Mouse (Mus musculus) hindbrain, embryonic 10.5 days (tissue): Measurements from ENCODE around the gene Sdk1. TPM values are rescaled to one million over a fixed set of nuclear protein-coding genes. Genes with fewer than 3 reads are reported as not detected.

Experiments used
- DNase-seq: peaks from one replicate; pipeline ENCODE4 v3.0.0-alpha.2; 2017; ENCODE audit warnings: low spot score
- H3K27ac ChIP-seq: fragments of 300-500 bp; sonication (generic); 2 replicates; pipeline ENCODE4 v1.5.1; 2016; ENCODE audit warnings: mild to moderate bottlenecking, moderate library complexity
- H3K27me3 ChIP-seq: fragments of 300-500 bp; sonication (generic); 2 replicates; pipeline ENCODE4 v1.6.1; 2016; ENCODE audit warnings: mild to moderate bottlenecking; ENCODE audit not compliant: poor library complexity, insufficient read depth, severe bottlenecking
- H3K36me3 ChIP-seq: fragments of 300-500 bp; sonication (generic); 2 replicates; pipeline ENCODE4 v1.6.1; 2016; ENCODE audit warnings: mild to moderate bottlenecking, moderate library complexity
- H3K4me1 ChIP-seq: fragments of 300-500 bp; sonication (generic); replicated peaks from 2 replicates; pipeline ENCODE4 v1.6.1; 2016; ENCODE audit warnings: mild to moderate bottlenecking
- H3K4me3 ChIP-seq: fragments of 300-500 bp; sonication (generic); 2 replicates; pipeline ENCODE4 v1.5.1; 2016; ENCODE audit warnings: mild to moderate bottlenecking, moderate library complexity
- H3K9me3 ChIP-seq: fragments of 300-500 bp; sonication (generic); 2 replicates; pipeline ENCODE4 v1.6.1; 2016; ENCODE audit warnings: mild to moderate bottlenecking, moderate library complexity
- WGBS: fragments of 180-500 bp; shearing (Covaris S2); methylation state at CpG from one replicate; pipeline ENCODE4 v1.1.7; 2016; 5-methylcytosine and 5-hydroxymethylcytosine counted together
- polyA plus RNA-seq: library from polyadenylated mRNA; unstranded; fragments of >200 nt; fragmentation: Nextera tagmentation; extraction: Ambion mirVana; gene quantifications from 2 replicates; pipeline ENCODE4 v1.2.1, GENCODE M21; 2016

Sdk1 gene
- polyA plus RNA-seq, 1 experiment from 2014 or later: 0.99 TPM

GRCm38 (mm10) chr5:141852175-141852574 is 610.9 kb downstream of the Sdk1 start:
- H3K9me3 ChIP-seq: no peaks in the 10 kb centered on the region
- DNase-seq: peak; percentile 20
- 58% methylated on average over 8 of the region's 8 CpGs for WGBS

GRCm38 (mm10) chr5:141856447-141856846 is 615.2 kb downstream of the Sdk1 start:
- H3K27me3 ChIP-seq: no peaks in the 10 kb centered on the region
- H3K9me3 ChIP-seq: no peaks in the 10 kb centered on the region
- H3K36me3 ChIP-seq: no peaks in the 10 kb centered on the region
- H3K4me1 ChIP-seq: peaks cover 8% of the 10 kb centered on the region
- DNase-seq: no peak
- H3K27ac ChIP-seq: no peak overlapping the region
- no peak overlapping the region for H3K4me3 ChIP-seq
- 80% methylated on average over 2 of the region's 2 CpGs for WGBS

More at GRCm38 (mm10) chr5:141852175-141852574, 610.9 kb downstream of the Sdk1 start:
- Histone ChIP-seq H3K4me3 (no peak overlapping the region), H3K4me1 (peaks cover 8% of the 10 kb centered on the region), H3K36me3 (no peaks in the 10 kb centered on the region), H3K27ac (no peak overlapping the region), H3K27me3 (no peaks in the 10 kb centered on the region)

GRCm38 (mm10) chr5:141857781-141858180 is 616.5 kb downstream of the Sdk1 start:
- WGBS: 85% methylated on average over 1 of the region's 1 CpGs
- Histone ChIP-seq H3K27ac (no peak overlapping the region), H3K4me1 (no peaks in the 10 kb centered on the region), H3K36me3 (no peaks in the 10 kb centered on the region), H3K27me3 (no peaks in the 10 kb centered on the region), H3K9me3 (no peaks in the 10 kb centered on the region), H3K4me3 (no peak overlapping the region)
- no peak for DNase-seq

GRCm38 (mm10) chr5:141858406-141859160 is 617.3 kb downstream of the Sdk1 start:
- Histone ChIP-seq H3K36me3 (no peaks in the 10 kb centered on the region), H3K4me1 (no peaks in the 10 kb centered on the region), H3K9me3 (no peaks in the 10 kb centered on the region), H3K27me3 (no peaks in the 10 kb centered on the region), H3K4me3 (no peak overlapping the region), H3K27ac (no peak overlapping the region)
- no peak for DNase-seq
- 34% methylated on average over 8 of the region's 8 CpGs for WGBS

GRCm38 (mm10) chr5:141866042-141866441 is 624.8 kb downstream of the Sdk1 start:
- peaks cover 11% of the 10 kb centered on the region for H3K4me1 ChIP-seq
- H3K27me3 ChIP-seq: no peaks in the 10 kb centered on the region
- no peaks in the 10 kb centered on the region for H3K36me3 ChIP-seq
- no peaks in the 10 kb centered on the region for H3K9me3 ChIP-seq
- H3K4me3 ChIP-seq: no peak overlapping the region
- no peak for DNase-seq
- H3K27ac ChIP-seq: no peak overlapping the region
- 81% methylated on average over 3 of the region's 3 CpGs for WGBS

- Histone ChIP-seq H3K27me3 (no peaks in the 10 kb centered on the region), H3K9me3 (no peaks in the 10 kb centered on the region), H3K4me1 (no peaks in the 10 kb centered on the region), H3K36me3 (no peaks in the 10 kb centered on the region), H3K4me3 (no peak overlapping the region), H3K27ac (no peak overlapping the region)
- DNase-seq: no peak
- 94% methylated on average over 11 of the region's 11 CpGs for WGBS
These were observed 632.5 kb downstream of the Sdk1 start for GRCm38 (mm10) chr5:141873751-141874150.

GRCm38 (mm10) chr5:141880661-141881060 is 639.4 kb downstream of the Sdk1 start:
- no peaks in the 10 kb centered on the region for H3K27me3 ChIP-seq
- H3K36me3 ChIP-seq: no peaks in the 10 kb centered on the region
- H3K4me3 ChIP-seq: no peak overlapping the region
- no peak overlapping the region for H3K27ac ChIP-seq
- no peaks in the 10 kb centered on the region for H3K9me3 ChIP-seq
- 55% methylated on average over 5 of the region's 5 CpGs for WGBS
- DNase-seq: no peak
- H3K4me1 ChIP-seq: peaks cover 12% of the 10 kb centered on the region

GRCm38 (mm10) chr5:141884111-141884647 is 642.9 kb downstream of the Sdk1 start:
- 52% methylated on average over 3 of the region's 3 CpGs for WGBS
- peaks cover 21% of the 10 kb centered on the region for H3K4me1 ChIP-seq
- no peaks in the 10 kb centered on the region for H3K9me3 ChIP-seq
- no peak overlapping the region for H3K27ac ChIP-seq
- no peak for DNase-seq
- H3K4me3 ChIP-seq: no peak overlapping the region
- no peaks in the 10 kb centered on the region for H3K27me3 ChIP-seq
- H3K36me3 ChIP-seq: no peaks in the 10 kb centered on the region

- WGBS: 66% methylated on average over 10 of the region's 10 CpGs
- peak overlapping the region; percentile 36 for H3K27ac ChIP-seq
- DNase-seq: no peak
- H3K4me3 ChIP-seq: no peak overlapping the region
- peaks cover 34% of the 10 kb centered on the region for H3K4me1 ChIP-seq
- no peaks in the 10 kb centered on the region for H3K9me3 ChIP-seq
- H3K36me3 ChIP-seq: no peaks in the 10 kb centered on the region
- H3K27me3 ChIP-seq: no peaks in the 10 kb centered on the region
These were observed 644.7 kb downstream of the Sdk1 start for GRCm38 (mm10) chr5:141886006-141886405.

- DNase-seq: no peak
- Histone ChIP-seq H3K27me3 (no peaks in the 10 kb centered on the region), H3K36me3 (no peaks in the 10 kb centered on the region), H3K9me3 (no peaks in the 10 kb centered on the region), H3K4me3 (no peak overlapping the region), H3K4me1 (peaks cover 30% of the 10 kb centered on the region), H3K27ac (peak overlapping the region; percentile 9; the same call in 1 of the 2 replicates)
- WGBS: 59% methylated on average over 9 of the region's 9 CpGs
These were observed 648.5 kb downstream of the Sdk1 start for GRCm38 (mm10) chr5:141889766-141890165.

GRCm38 (mm10) chr5:141896402-141896801 is 655.1 kb downstream of the Sdk1 start:
- WGBS: 84% methylated on average over 8 of the region's 8 CpGs

GRCm38 (mm10) chr5:141897481-141897880 is 656.2 kb downstream of the Sdk1 start:
- Histone ChIP-seq H3K27me3 (no peaks in the 10 kb centered on the region), H3K36me3 (no peaks in the 10 kb centered on the region), H3K27ac (no peak overlapping the region), H3K4me1 (0 out of 2 replicates have a peak, but pooled peaks cover 3% of the 10 kb centered on the region), H3K4me3 (no peak overlapping the region), H3K9me3 (no peaks in the 10 kb centered on the region)
- no peak for DNase-seq
- 70% methylated on average over 2 of the region's 2 CpGs for WGBS

More at GRCm38 (mm10) chr5:141896402-141896801, 655.1 kb downstream of the Sdk1 start:
- H3K4me1 ChIP-seq: 0 out of 2 replicates have a peak, but pooled peaks cover 3% of the 10 kb centered on the region
- no peaks in the 10 kb centered on the region for H3K36me3 ChIP-seq
- DNase-seq: no peak
- H3K9me3 ChIP-seq: no peaks in the 10 kb centered on the region
- no peaks in the 10 kb centered on the region for H3K27me3 ChIP-seq
- H3K4me3 ChIP-seq: no peak overlapping the region
- H3K27ac ChIP-seq: no peak overlapping the region

- WGBS: 90% methylated on average over 7 of the region's 7 CpGs
- no peak overlapping the region for H3K27ac ChIP-seq
- H3K27me3 ChIP-seq: no peaks in the 10 kb centered on the region
- 0 out of 2 replicates have a peak, but pooled peaks cover 3% of the 10 kb centered on the region for H3K4me1 ChIP-seq
- no peak overlapping the region for H3K4me3 ChIP-seq
- DNase-seq: no peak
- no peaks in the 10 kb centered on the region for H3K9me3 ChIP-seq
- no peaks in the 10 kb centered on the region for H3K36me3 ChIP-seq
These were observed 658.5 kb downstream of the Sdk1 start for GRCm38 (mm10) chr5:141899751-141900150.
